Mouse (Mus musculus) liver, adult 2 months (tissue): ENCODE measurements around the gene P4ha1.
A peak's percentile ranks its signal among the peaks of the same experiment; 100 is the strongest.

Experiments used
- CTCF ChIP-seq: fragments of 200-500 bp; IDR thresholded peaks from 2 replicates; pipeline ENCODE4 v1.5.1; 2011; ENCODE audit warnings: low read depth, low read length, control low read depth
- POLR2A ChIP-seq: fragments of 200-500 bp; IDR thresholded peaks from 2 replicates; pipeline ENCODE4 v1.6.1; 2011; ENCODE audit warnings: low read length, control low read depth; ENCODE audit not compliant: insufficient read depth; ENCODE audit errors: extremely low read depth

DNA sequence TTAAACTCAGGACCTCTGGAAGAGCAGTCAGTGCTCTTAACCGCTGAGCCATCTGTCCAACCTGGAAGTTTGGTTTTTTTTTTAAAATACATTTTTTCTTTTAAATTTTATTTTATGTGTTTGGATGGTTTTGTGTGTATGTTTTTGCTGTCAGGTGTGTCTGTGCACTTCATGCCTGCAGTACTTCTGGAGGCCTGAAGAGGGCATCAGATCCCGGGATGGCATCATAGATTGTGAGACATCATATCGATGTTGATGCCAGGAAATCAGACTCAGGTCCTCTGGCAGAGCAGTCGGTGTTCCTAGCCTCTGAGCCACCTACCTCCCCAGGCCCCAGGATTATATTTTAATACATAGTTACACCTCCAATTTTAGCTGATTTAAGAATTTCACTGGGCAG is 90.6 kb downstream of the P4ha1 start:
- TF ChIP-seq CTCF = peak; percentile 28; the same call in 1 of the 2 replicates
- no peak for TF ChIP-seq POLR2A
